Mouse (Mus musculus) heart, postnatal 25 days (tissue): ENCODE data around the gene Olfr1055. TPM values are rescaled to one million over a fixed set of nuclear protein-coding genes. Genes with fewer than 3 reads are reported as not detected.
"Not testable (repeated sequence)": the region's sequence is repeated elsewhere in the genome, so short reads cannot be mapped to it uniquely, and the experiment has no call there.

Experiments
- DNase-seq: peaks from one replicate; pipeline ENCODE4 v3.0.0; 2022; ENCODE audit warnings: low spot score
- intact Hi-C: fragments of 180-260 bp; cut with DNase I; formaldehyde crosslinking; loops from one replicate; pipeline ENCODE4 v1.15.1; 2025
- total RNA-seq, 2 experiments: library from RNA; stranded (reverse); gene quantifications; 2 replicates each; pipeline ENCODE4 v1.2.3; 2021

Gene Olfr1055
- not detected for total RNA-seq

DNA sequence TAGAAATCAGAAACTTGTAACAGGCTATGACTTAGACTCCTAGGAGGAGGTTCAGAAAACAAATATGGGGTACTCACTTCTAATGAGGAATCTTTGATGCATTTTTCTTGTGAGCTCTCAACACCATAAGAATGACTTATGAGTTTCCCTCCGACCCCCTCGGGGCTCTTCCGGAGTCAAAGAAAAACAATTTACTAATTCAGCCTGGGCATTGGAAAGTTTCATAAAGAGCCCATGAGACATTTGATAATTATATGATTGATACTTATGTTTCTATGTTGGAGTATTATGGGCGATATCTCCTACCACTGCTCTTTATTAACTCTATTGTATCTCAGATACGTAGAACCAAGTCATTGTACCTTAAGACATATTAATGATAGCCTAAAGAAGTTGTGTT is at the start of gene Olfr1055:
Gene Olfr1055 (minus strand): TSS at position 101 of the 400 bp plus-strand sequence.
- DNase-seq: no peak
- intact Hi-C loops: no loop called here

DNA sequence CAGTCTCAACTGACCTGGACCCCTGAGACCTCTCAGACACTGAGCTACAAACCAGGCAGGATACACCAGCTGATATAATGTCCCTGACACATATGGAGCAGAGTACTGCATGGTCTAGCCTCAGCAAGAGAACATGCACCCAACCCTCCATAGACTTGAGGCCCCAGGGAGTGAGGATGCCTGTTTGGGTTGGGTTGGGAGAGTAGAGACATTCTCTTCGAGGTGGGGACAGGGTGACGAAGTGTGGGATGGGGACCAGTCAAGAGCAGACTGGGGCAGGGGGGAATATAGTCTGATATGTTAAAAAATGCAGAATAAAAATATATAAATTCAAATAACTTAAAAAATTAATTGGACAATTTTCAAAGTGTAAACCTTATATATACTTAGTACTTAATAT is 45.0 kb upstream of the Olfr1055 start:
- no peak for DNase-seq
- intact Hi-C loops: no loop called here

DNA sequence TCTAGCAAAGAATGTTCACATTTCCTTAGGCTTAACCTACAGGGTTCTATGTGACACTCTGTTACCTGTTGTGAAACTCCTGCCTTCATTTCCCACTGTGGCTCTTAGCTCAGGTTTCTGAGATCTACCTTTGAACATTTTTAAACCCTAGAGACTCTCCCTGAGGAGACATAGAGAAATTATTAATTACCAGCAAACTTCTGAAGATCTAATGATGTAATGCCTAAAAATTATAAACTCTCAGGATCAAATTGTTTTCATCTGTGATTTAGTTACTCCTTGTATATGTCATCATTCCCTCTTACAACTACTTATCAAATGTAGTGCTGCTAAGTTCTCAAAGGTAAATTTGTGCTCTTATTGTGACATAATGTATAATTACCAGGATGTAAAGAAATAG is 38.4 kb upstream of the Olfr1055 start, which contains the start of gene Olfr1058:
Gene Olfr1058 (minus strand): TSS at position 101 of the 400 bp plus-strand sequence.
- intact Hi-C loops, DNase-seq: not testable (repeated sequence)

DNA sequence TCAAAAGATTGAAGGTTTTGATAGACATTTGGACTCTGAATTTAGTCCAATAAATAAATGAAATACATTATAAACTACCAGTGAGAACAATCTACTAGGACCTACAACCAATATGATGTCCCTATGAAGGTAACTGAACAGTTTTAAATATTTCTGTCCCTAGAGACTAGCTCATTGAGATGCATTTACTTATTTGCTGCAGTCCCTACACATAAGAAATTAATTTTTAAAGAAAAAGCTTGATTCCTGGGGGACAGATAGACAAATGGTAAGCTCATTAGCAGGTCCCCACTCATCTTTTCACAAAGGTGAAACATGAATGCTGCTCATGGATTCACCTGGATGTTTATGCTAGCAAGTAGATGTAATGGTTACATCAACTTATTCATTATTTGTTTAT is 28.2 kb upstream of the Olfr1055 start, which contains the start of gene Olfr1057:
Gene Olfr1057 (minus strand): TSS at position 101 of the 400 bp plus-strand sequence.
- intact Hi-C loops: no loop called here
- DNase-seq: no peak

DNA sequence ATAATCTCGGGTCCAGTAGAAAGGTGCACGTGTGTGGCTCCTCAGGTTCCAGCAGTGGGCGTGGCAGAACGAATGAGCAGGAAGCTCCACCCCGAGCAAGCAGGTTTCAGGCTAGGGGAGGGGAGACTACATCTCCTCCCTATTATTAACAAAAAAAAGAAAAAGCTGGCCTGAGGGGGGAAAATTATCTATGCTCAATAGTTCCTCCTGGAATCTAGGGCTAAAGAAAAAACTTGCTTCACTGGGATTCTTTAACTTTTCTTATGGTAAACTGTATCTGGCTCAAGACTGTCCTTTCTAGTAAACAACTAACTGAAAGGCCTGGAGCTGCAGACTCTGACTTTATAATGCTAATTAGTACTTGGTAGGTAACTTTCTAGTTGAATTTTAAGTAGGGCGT is 16.3 kb upstream of the Olfr1055 start:
- intact Hi-C loops, DNase-seq: not testable (repeated sequence)

DNA sequence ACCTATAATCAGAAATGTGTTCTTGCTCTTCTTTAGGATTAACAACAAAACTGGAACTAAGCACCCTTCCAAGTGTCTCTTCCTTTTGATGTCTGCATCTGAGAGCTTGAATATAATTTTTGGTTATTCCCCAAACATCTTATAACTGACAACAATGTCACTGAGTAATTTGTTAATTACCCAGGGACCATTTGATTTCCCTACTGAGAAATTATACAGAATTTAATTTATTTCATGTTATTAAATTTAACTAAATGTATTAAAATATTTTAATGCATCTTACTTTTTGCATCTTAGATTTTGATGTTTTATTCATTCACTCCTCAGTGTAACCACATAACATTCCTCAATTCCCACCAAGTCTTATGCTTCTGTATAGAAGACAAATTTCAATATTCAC is 12.3 kb upstream of the Olfr1055 start, which contains the start of gene Olfr1056:
Gene Olfr1056 (minus strand): TSS at position 101 of the 400 bp plus-strand sequence.
- no peak for DNase-seq
- intact Hi-C loops: no loop called here

DNA sequence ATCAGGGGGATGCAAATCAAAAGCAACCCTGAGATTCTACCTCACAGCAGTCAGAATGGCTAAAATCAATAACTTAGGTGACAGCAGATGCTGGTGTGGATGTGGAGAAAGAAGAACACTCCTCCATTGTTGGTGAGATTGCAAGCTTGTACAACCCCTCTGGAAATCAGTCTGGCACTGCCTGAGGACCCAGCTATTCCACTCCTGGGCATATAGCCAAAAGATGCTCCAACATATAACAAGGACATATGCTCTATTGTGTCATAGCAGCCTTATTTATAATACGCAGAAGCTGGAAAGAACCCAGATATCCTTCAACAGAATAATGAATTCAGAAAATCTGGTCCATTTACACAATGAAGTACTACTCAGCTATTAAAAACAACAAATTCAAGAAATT is 1.7 kb upstream of the Olfr1055 start:
- intact Hi-C loops, DNase-seq: not testable (repeated sequence)

DNA sequence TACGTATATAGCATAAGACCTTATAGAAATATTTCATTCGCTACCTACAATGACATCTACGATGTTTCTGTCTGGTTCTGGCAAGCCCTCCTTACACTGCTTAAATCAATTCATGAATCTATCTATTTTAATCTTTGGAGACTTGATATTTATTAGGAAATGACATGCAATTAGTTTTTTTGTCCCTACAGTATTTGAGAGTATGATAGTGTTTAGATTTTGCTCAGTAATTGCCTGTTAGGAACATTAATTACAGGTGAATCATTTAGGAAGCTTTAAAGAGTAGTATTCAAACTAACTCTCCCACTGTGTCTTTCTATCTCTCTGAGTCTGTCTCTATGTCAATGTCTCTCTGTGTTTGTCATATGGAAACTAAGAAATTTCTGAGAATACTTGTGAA is 14.8 kb downstream of the Olfr1055 start, which contains the start of gene Olfr1054:
Gene Olfr1054 (minus strand): TSS at position 101 of the 400 bp plus-strand sequence.
- intact Hi-C loops: no loop called here
- DNase-seq: no peak

DNA sequence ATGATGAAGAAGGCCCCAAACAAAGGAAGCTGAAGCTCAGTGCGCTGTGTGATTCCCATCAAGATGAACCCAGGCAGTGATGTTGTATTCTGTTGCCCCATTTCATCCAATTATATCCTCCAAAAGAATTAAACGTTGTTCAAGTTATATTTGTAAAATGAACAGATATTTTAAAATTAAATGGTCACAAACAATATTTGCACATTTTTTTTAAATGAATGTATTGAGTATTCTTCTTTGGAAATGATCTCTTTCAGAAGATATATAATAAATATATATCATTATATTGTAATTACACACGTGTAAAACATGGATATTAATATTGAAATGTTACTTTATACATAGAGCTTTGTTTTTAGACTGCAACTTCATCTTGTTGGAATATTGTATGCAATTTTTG is 34.9 kb downstream of the Olfr1055 start, which contains the start of gene Olfr1053:
Gene Olfr1053 (minus strand): TSS at position 101 of the 400 bp plus-strand sequence.
- intact Hi-C loops: no loop called here
- no peak for DNase-seq

Other genes with a start within 250 kb of the Olfr1055 start
- not detected for gene Olfr1039, start 214.4 kb downstream of the Olfr1055 start, total RNA-seq
- gene Olfr1040, start 203.6 kb downstream of the Olfr1055 start, total RNA-seq: not detected
- gene Olfr1042, start 188.4 kb downstream of the Olfr1055 start, total RNA-seq: not detected
- gene Olfr1043, start 182.8 kb downstream of the Olfr1055 start, total RNA-seq: not detected
- not detected for gene Olfr1044, start 172.5 kb downstream of the Olfr1055 start, total RNA-seq
- gene Olfr52, start 164.6 kb downstream of the Olfr1055 start, total RNA-seq: not detected
- not detected for gene Olfr1045, start 147.3 kb downstream of the Olfr1055 start, total RNA-seq
- gene Olfr1046, start 131.0 kb downstream of the Olfr1055 start, total RNA-seq: not detected
- not detected for gene Olfr1047, start 118.9 kb downstream of the Olfr1055 start, total RNA-seq
- gene Olfr1048, start 110.0 kb downstream of the Olfr1055 start, total RNA-seq: not detected
- not detected for gene Olfr1049, start 92.0 kb downstream of the Olfr1055 start, total RNA-seq
- not detected for gene Olfr1051, start 71.2 kb downstream of the Olfr1055 start, total RNA-seq
- not detected for gene Olfr1052, start 57.8 kb downstream of the Olfr1055 start, total RNA-seq
- not detected for gene Olfr1053, start 35.0 kb downstream of the Olfr1055 start, total RNA-seq
- gene Olfr1054, start 14.9 kb downstream of the Olfr1055 start, total RNA-seq: not detected
- not detected for gene Olfr1056, start 12.2 kb upstream of the Olfr1055 start, total RNA-seq
- gene Olfr1057, start 28.1 kb upstream of the Olfr1055 start, total RNA-seq: not detected
- not detected for gene Olfr1058, start 38.3 kb upstream of the Olfr1055 start, total RNA-seq
- gene Olfr1061, start 63.8 kb upstream of the Olfr1055 start, total RNA-seq: not detected
- gene Olfr1062, start 76.5 kb upstream of the Olfr1055 start, total RNA-seq: not detected
- gene Olfr1065, start 100.3 kb upstream of the Olfr1055 start, total RNA-seq: not detected
- not detected for gene Olfr1066, start 106.0 kb upstream of the Olfr1055 start, total RNA-seq
- gene Olfr228, start 137.1 kb upstream of the Olfr1055 start, total RNA-seq: not detected
- gene Olfr1076, start 158.2 kb upstream of the Olfr1055 start, total RNA-seq: not detected
- gene Olfr1079, start 192.2 kb upstream of the Olfr1055 start, total RNA-seq: not detected
- not detected for gene Olfr1080, start 208.0 kb upstream of the Olfr1055 start, total RNA-seq
- gene Olfr1082, start 248.7 kb upstream of the Olfr1055 start, total RNA-seq: not detected